Mouse (Mus musculus) gastrocnemius, postnatal 10 days (tissue): ENCODE data around the gene Tas1r1. TPM values are rescaled to one million over a fixed set of nuclear protein-coding genes. Genes with fewer than 3 reads are reported as not detected.

ENCODE experiments used
- DNase-seq: peaks from one replicate; pipeline ENCODE4 v3.0.0; 2021; ENCODE audit warnings: mixed read lengths
- long read RNA-seq, 2 experiments: library from polyadenylated mRNA; stranded (forward); transcript quantifications; one replicate each; pipeline ENCODE4 v2.0.0; 2021
- total RNA-seq, 2 experiments: library from RNA; stranded (reverse); gene quantifications; 2 replicates each; pipeline ENCODE4 v1.2.3; 2021

Gene Tas1r1
- 1 to 10 TPM; 1.1 to 1.3 TPM for total RNA-seq
- long read RNA-seq, experiment 1, partial matches to known transcripts = 0 of 4 reads
- long read RNA-seq, experiment 1, other reads (novel, unspliced or antisense) = 0 of 4 reads
- long read RNA-seq, experiment 2, partial matches to known transcripts = 1 of 1 reads
- long read RNA-seq, experiment 2, other reads (novel, unspliced or antisense) = 0 of 1 reads

DNA sequence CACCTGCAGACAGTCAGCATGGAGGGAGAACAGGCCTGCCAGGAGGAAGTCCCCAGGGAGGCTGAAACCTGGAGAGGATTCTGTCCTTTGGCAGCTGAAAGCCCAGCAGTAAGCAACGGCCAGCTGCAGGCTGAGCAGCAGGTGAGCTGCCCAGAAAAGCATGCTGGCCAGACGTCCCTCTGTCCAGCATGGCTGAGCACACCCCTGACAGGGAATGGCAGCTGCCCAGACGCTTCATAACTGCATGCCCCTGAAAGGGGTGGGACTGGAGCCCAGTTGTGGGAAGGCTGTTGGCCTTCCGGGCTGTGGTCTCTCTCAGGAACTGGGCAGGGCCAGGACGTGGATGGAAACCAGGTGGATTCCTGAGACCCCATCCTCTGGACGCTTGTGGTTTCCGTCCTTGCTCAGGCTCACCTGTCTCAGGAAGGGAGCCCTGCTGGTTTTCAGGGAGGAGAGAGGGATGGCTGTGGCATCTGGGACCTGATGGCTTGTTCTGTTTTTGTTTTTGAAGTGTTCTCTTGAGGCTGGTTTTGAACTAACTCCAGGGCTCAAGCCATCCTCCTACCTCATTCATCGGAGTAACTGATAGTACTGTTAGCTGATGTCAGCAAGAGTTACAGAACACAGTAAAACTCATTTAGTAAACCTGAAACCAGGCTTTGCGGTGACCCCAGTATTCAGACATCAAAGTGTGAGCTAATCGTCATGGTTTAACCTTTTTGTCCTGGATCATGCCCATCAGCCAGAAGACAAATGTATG lies at the start of gene Tas1r1:
Tas1r1 (minus strand) TSS at position 344 of the 760 bp plus-strand sequence.
- peak; percentile 36 for DNase-seq

GRCm38 (mm10) chr4:152088133-152088532 lies 49.8 kb upstream of the Tas1r1 start:
- DNase-seq = no peak

DNA sequence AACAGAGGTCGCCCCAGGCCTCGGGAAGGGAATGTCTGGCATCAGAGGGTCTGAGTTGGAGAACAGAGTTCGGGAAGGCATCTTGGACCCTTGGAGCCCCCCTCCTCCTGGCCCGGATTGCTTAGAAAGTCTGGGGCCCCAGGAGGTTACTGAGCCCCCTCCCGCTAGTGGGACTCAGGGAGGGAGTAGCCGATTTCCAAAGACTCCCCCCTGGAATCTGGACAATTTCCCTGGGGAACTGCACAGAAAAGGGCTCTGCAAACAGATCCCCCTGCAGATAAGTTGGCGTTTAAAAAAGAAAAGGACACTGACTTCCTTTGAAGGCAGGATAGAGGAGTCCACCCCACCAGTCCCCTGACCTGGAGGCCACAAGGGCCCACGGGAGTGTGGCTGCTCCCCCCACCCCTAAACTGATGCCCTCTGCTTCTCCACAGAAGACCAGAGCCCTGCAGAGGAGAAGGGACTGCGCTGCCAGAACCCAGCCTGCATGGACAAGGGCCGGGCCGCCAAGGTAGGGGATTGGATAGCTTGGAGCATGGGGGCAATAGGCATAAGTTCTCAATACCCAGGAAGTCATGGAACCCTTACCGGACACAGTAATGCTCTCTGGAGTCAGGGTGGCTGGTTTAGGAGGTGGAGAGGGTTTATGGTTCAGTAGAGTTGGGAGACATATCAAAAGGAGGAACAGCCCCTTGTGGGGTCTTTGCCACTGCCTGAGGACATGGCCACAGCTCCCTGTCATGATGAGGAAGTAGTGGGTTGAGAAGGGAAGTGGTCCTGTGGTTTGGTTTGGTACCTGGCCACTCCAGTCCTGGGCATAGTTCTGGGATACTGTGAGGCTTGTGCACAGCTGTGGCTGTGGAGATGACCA lies 49.1 kb upstream of the Tas1r1 start:
- DNase-seq = no peak

GRCm38 (mm10) chr4:152086505-152087210 lies 48.3 kb upstream of the Tas1r1 start:
- peak; percentile 65 for DNase-seq

- no peak for DNase-seq
Observed at GRCm38 (mm10) chr4:152084616-152085015, 46.2 kb upstream of the Tas1r1 start.

DNA sequence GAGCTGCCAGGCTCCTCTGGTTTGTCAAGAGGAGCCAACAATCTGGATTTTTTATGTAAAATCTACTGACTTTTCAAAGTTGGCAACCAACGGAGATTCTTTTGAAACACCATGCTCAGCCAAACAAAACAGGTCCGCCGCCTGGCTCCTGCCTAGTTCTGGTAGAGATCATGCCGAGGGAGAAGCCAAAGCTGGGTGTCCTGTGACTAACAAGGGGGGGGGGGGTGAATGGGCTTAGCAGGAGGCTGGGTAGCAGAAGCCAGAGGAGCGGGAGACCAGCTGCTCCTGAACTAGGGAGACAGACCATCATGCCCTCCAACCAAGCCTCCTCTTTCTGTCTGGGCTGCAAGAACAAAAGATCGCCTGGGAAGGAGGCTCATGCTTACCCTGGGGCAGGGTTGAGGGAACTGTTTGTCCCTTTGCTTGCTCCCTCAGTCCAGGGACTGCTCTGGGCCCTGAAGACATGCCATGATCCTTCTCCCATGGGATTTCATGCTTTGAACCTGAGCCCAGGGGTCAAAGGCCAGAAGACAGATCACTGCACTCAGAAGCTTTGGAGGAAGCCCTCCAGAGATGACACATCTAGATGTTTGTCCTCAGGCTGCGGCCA lies 45.3 kb upstream of the Tas1r1 start:
- DNase-seq = no peak

- no peak for DNase-seq
Observed at GRCm38 (mm10) chr4:152079931-152080330, 41.6 kb upstream of the Tas1r1 start.

GRCm38 (mm10) chr4:152079261-152079660 lies 40.9 kb upstream of the Tas1r1 start:
- DNase-seq = no peak

DNA sequence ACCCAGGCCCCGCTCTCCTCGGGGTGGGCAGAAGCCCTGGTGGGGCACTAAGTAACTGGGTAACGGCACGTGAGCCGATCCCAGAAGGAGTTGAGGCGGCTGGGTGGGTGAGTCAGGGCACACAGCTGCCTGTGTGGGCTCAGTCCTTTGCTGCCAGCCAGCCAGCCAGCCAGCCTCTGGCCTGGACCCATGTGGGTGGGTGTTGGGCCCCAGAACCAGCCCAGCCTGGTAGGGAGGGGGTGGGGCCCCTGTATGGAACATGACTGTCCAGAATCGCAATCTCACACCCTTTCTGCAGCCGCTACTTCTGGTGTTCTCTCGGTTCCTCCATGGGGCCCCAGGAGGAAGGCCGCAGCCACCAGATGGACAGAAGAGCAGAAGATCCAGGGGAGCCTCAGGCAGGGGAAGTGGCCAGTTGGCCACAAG lies 39.8 kb upstream of the Tas1r1 start:
- no peak for DNase-seq

DNA sequence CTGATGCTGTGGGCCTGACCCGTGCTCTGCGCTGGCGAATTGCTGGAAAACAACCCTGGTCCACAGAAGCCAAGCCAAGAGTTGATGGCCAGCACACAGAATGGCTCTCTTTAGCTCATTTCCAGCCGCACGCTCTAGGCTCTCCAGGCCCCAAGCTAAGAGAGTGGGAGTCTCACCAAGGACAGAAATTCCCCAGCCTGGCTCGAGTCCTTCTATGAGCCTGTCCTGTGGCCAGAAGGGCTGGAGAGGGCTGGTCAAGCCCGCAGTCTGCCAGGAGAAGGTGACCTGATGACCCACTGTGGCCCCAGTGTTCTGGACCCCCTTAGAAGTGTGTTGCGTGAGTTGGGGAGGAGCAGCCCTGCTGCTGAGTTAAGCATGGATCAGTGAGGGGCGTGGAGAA lies 38.8 kb upstream of the Tas1r1 start:
- no peak for DNase-seq

- no peak for DNase-seq
Observed at GRCm38 (mm10) chr4:152074548-152074947, 36.2 kb upstream of the Tas1r1 start.

- DNase-seq = no peak
Observed at GRCm38 (mm10) chr4:152073715-152074114, 35.3 kb upstream of the Tas1r1 start.

DNA sequence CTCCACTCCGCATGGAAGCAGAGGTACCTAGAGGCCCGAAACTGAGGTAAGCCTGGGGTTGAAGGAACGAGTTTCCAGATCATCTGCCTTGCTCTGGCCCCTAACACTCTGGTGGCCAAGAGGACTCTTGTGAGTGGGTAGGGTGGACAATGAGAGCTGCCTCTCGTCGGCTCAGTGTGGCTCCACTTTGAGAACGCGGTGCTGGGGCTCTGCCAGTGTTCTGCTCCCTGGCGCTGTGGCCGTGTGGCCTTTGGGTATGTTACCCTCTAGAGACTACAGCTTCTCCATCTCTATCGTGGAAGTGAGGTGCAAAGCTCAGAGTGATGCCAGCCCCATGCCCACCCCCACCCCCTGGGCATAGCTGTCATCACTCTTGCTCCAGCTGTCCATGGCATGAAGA lies 34.3 kb upstream of the Tas1r1 start:
- no peak for DNase-seq

DNA sequence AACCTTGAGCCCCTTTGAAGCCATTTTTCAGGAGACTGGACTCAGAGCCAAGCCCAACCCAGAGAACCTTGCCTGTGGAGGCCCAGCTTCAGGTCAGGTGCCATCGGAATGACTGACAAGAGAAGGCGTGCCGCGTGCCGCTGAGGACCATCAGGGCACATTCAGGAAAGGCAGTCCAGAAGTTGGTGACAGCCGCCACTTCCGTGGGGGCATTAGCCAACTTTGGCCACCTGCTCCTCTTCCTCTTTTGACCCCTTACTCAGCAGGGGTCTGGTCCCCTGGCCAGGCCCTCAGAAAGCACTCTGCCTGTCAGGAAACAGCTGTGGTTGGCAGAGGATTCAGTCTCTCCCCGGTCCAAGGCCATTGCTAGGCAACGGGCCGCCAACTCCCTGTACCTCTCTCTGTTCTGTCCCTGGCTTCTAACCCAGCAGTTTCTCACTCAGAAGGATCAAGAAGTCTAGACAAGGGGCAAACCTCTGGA lies 33.8 kb upstream of the Tas1r1 start, which contains the start of gene Plekhg5:
Plekhg5 (plus strand) TSS at position 378 of the 481 bp plus-strand sequence.
- peak; percentile 58 for DNase-seq

- no peak for DNase-seq
Observed at GRCm38 (mm10) chr4:152070494-152071396, 32.4 kb upstream of the Tas1r1 start.

DNA sequence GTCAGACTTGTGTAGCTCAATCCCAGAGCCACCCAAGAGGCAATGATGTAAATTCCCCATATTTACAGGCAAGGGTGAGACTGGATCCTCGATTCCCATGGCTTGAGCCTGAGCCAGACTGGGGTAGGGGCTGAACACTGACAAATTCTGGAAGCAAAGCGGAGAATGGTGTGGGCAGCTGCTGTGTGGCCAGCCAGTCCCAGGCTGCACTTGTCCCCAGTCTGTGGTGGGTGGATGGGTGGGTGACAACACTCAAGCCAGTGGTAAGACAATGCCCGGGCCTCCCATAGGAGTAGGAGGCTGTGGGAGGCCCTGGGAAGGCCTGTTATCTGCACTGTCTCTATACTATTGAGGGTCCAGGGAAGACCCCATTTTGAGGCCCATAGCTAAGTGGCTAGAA lies 30.9 kb upstream of the Tas1r1 start:
- no peak for DNase-seq

GRCm38 (mm10) chr4:152068166-152068724 lies 29.9 kb upstream of the Tas1r1 start:
- peak; percentile 41 for DNase-seq

- DNase-seq = no peak
Observed at GRCm38 (mm10) chr4:152067280-152067679, 28.9 kb upstream of the Tas1r1 start.

- no peak for DNase-seq
Observed at GRCm38 (mm10) chr4:152062390-152063110, 24.2 kb upstream of the Tas1r1 start.
